Mouse (Mus musculus) left cerebral cortex, postnatal 4 days (tissue): ENCODE results near the gene Prok1. TPM values are rescaled to one million over a fixed set of nuclear protein-coding genes. Genes with fewer than 3 reads are reported as not detected.

Experiments
- DNase-seq: peaks from one replicate; pipeline ENCODE4 v3.0.0-alpha.2; 2022
- intact Hi-C: fragments of 180-260 bp; cut with DNase I; formaldehyde crosslinking; loops from one replicate; pipeline ENCODE4 v1.15.1; 2025
- total RNA-seq, 2 experiments: library from RNA; stranded (reverse); gene quantifications; 2 replicates each; pipeline ENCODE4 v1.2.3; 2021

Prok1 gene
- total RNA-seq, 2 experiments from 2014 or later = not detected

- peak; percentile 7 for DNase-seq
- intact Hi-C loops = no loop called here
Measured at GRCm38 (mm10) chr3:107241389-107242094, 2.0 kb upstream of the Prok1 start.

GRCm38 (mm10) chr3:107238471-107238980 lies 981 bp downstream of the Prok1 start:
- DNase-seq = no peak
- intact Hi-C loops = loop anchor here (5.0 to 10.0 kb wide), 2 partner anchors 34 to 226 kb away; no protein-coding TSS in a partner anchor

- intact Hi-C loops = loop anchor here (5.0 to 10.0 kb wide), 2 partner anchors 34 to 227 kb away; no protein-coding TSS in a partner anchor
- no peak for DNase-seq
Measured at GRCm38 (mm10) chr3:107238051-107238450, 1.5 kb downstream of the Prok1 start.

- intact Hi-C loops = loop anchor here (10.0 kb wide), 1 partner anchor 231 kb away; no protein-coding TSS in a partner anchor
Measured at GRCm38 (mm10) chr3:107233945-107234344, 5.6 kb downstream of the Prok1 start.

GRCm38 (mm10) chr3:107233351-107233813 lies 6.1 kb downstream of the Prok1 start:
- intact Hi-C loops = loop anchor here (10.0 kb wide), 1 partner anchor 231 kb away; no protein-coding TSS in a partner anchor
- peak; percentile 78 for DNase-seq

More at GRCm38 (mm10) chr3:107233945-107234344, 5.6 kb downstream of the Prok1 start:
- no peak for DNase-seq

- no peak for DNase-seq
- intact Hi-C loops = loop anchor here (10.0 kb wide), 1 partner anchor 234 kb away; no protein-coding TSS in a partner anchor
Measured at GRCm38 (mm10) chr3:107231202-107231601, 8.3 kb downstream of the Prok1 start.

GRCm38 (mm10) chr3:107230527-107230926 lies 9.0 kb downstream of the Prok1 start, which contains the start of gene A630076J17Rik:
Gene A630076J17Rik, plus strand, starts transcription at chr3:107230614.
- no peak for DNase-seq
- intact Hi-C loops = loop anchor here (10.0 kb wide), 1 partner anchor 234 kb away; no protein-coding TSS in a partner anchor

GRCm38 (mm10) chr3:107229822-107230221 lies 9.7 kb downstream of the Prok1 start:
- no peak for DNase-seq
- intact Hi-C loops = loop anchor here (10.0 kb wide), 1 partner anchor 235 kb away; no protein-coding TSS in a partner anchor

GRCm38 (mm10) chr3:107229221-107229620 lies 10.3 kb downstream of the Prok1 start:
- intact Hi-C loops = no loop called here
- DNase-seq = no peak

- intact Hi-C loops = no loop called here
Measured at GRCm38 (mm10) chr3:107225820-107226219, 13.7 kb downstream of the Prok1 start.

GRCm38 (mm10) chr3:107223230-107223629 lies 16.3 kb downstream of the Prok1 start:
- no peak for DNase-seq
- intact Hi-C loops = no loop called here

More at GRCm38 (mm10) chr3:107225820-107226219, 13.7 kb downstream of the Prok1 start:
- no peak for DNase-seq

GRCm38 (mm10) chr3:107221608-107222007 lies 17.9 kb downstream of the Prok1 start, which contains the start of gene Cym:
Gene Cym, minus strand, starts transcription at chr3:107221732.
- intact Hi-C loops = no loop called here
- no peak for DNase-seq

GRCm38 (mm10) chr3:107218572-107218971 lies 20.9 kb downstream of the Prok1 start:
- intact Hi-C loops = no loop called here
- DNase-seq = no peak

GRCm38 (mm10) chr3:107217101-107217480 lies 22.4 kb downstream of the Prok1 start:
- intact Hi-C loops = no loop called here
- DNase-seq = no peak

GRCm38 (mm10) chr3:107216400-107217100 lies 23.0 kb downstream of the Prok1 start:
- intact Hi-C loops = no loop called here
- no peak for DNase-seq

- no peak for DNase-seq
- intact Hi-C loops = no loop called here
Measured at GRCm38 (mm10) chr3:107214606-107215005, 24.9 kb downstream of the Prok1 start.

- DNase-seq = no peak
- intact Hi-C loops = no loop called here
Measured at GRCm38 (mm10) chr3:107207625-107208253, 31.8 kb downstream of the Prok1 start.

- no peak for DNase-seq
- intact Hi-C loops = no loop called here
Measured at GRCm38 (mm10) chr3:107206490-107207150, 32.9 kb downstream of the Prok1 start.

GRCm38 (mm10) chr3:107205994-107206393 lies 33.5 kb downstream of the Prok1 start:
- intact Hi-C loops = no loop called here
- DNase-seq = peak; percentile 72

- DNase-seq = no peak
- intact Hi-C loops = no loop called here
Measured at GRCm38 (mm10) chr3:107205170-107205569, 34.3 kb downstream of the Prok1 start.
